Mouse (Mus musculus) heart, postnatal 0 days (tissue): ENCODE results near the gene Slc24a4.

Experiments
- CTCF ChIP-seq: IDR thresholded peaks from 2 replicates; pipeline ENCODE4 v1.5.1; 2016; ENCODE audit warnings: antibody characterized with exemption, control low read depth, low read depth
- EP300 ChIP-seq: IDR thresholded peaks from 2 replicates; pipeline ENCODE4 v1.6.1; 2016; ENCODE audit warnings: antibody characterized with exemption, low read depth

DNA sequence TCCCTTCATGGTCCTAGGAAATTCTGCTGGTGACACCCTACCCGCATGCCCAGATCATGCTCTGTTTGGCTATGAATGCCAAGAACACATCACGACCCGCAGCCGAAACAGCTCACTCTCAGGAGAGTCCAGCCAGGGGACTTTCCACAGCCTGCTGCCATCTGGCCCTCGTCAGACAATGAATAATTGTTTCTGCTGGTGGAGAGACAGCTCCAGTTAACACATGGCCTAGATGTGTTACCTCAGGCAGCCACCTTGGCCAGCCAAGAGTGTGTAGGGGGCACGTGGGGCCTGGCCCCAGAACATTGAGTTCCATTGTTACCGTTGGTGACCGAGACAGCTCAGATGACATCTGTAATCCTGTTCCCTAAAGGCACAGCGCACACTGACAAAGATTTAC is 74.4 kb downstream of the Slc24a4 start:
- TF ChIP-seq CTCF (no peak), EP300 (no peak)
